Mouse (Mus musculus) adrenal gland, adult 2 months (tissue): ENCODE measurements around the gene Olfr639. TPM values are rescaled to one million over a fixed set of nuclear protein-coding genes. Genes with fewer than 3 reads are reported as not detected.
"Not testable (repeated sequence)": the region's sequence is repeated elsewhere in the genome, so short reads cannot be mapped to it uniquely, and the experiment has no call there.

Experiments
- DNase-seq: peaks from one replicate; pipeline ENCODE4 v3.0.0; 2021
- long read RNA-seq: library from polyadenylated mRNA; stranded (forward); transcript quantifications from one replicate; pipeline ENCODE4 v2.0.0, GENCODE M21; 2021
- polyA plus RNA-seq: library from polyadenylated mRNA; depleted of rRNA; stranded (reverse); fragments of >200 nt; gene quantifications from 2 replicates; pipeline ENCODE4 v1.2.3, GENCODE M21; 2012; rRNA removed
- total RNA-seq, 2 experiments: library from RNA; stranded (reverse); gene quantifications; 2 replicates each; pipeline ENCODE4 v1.2.3; 2021

The Olfr639 gene
- total RNA-seq (not detected), polyA plus RNA-seq (not detected in 2 replicates)
- long read RNA-seq, result 0 reads

DNA sequence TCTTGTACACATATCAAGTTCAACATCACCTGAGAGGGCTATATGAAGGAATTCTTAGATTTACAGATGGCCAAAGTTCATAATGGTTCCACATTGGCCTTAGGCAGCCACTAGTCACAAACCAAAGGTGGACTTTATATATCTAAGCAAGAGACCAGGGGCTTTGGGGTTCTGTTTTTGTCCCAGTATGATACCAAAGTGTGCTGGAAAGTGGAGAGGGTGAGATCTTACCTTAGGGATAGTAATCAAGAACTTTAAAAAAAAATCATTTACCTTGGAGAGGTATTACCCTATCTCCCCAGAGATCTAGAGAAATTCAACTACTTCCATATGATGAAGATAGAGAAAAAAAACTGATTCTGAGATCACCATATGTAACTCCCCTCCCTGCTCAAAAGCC lies at the start of gene Olfr639:
Olfr639 (minus strand) TSS at position 101 of the 400 bp plus-strand sequence.
- no peak for DNase-seq

DNA sequence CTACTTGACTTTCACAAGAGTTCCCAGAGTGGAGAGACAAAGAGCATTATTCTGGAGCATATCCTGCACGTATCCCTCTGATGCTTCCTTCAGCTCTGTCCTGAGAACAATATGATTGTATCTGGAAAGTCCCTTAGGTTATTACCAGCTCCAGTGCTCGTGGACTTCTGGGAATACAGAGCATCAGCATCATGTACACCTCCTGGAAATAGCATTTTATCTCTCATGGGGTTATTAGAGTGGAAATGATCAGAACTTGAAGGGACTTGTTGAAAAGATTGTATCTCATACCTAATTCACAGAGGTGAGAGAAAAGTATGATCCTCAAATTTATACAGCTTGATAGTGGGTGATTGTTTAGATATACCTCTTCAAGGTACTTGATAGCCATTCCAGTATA lies 44.2 kb upstream of the Olfr639 start, which contains the start of gene 4930516K23Rik:
4930516K23Rik (minus strand) TSS at position 101 of the 400 bp plus-strand sequence.
- no peak for DNase-seq

DNA sequence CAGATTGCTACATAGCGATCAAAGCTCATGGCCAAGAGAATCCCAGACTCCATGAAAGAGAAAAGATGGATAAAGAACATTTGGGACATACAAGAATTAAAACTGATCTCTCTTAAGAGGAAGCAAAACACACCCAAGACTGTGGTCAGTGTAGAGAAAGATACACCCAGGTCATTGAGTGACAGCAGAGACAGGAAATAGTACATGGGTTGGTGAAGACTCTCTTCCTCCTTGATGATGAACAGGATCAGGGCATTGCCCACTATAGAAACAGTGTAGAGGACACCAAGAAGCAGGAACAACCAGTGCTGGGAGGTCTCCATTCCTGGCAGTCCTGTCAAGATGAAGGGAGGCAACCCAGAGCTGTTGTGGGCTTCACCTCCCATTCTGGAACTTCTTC lies 42.1 kb upstream of the Olfr639 start:
- DNase-seq, result no peak

GRCm38 (mm10) chr7:104052566-104052965 lies 35.5 kb upstream of the Olfr639 start, which contains the start of gene Olfr642:
Olfr642 (minus strand) TSS chr7:104052666.
- DNase-seq, result no peak

- no peak for DNase-seq
Observed at GRCm38 (mm10) chr7:104050745-104051144, 33.6 kb upstream of the Olfr639 start.

GRCm38 (mm10) chr7:104035145-104035544 lies 18.0 kb upstream of the Olfr639 start, which contains the start of gene Olfr641:
Olfr641 (plus strand) TSS chr7:104035445.
- DNase-seq, result no peak

DNA sequence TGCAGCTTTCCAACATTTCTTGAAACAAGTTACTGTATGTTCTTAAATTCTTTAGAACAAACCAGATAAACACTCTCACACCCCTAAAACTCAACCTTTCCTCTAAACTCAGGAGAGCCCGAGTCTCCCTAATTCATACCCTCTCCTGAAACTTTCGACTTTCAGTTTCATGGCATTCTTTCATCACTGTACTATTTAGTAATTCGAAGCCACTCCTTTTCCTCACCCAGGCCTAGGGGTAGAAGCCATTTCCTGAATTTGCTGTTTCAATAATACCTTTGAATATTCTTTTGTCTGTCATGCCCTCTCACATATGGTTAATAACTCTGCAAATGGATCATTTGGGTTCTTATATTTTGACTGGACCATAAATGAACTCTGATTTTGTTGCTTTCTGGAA lies 9.9 kb upstream of the Olfr639 start:
- no peak for DNase-seq

DNA sequence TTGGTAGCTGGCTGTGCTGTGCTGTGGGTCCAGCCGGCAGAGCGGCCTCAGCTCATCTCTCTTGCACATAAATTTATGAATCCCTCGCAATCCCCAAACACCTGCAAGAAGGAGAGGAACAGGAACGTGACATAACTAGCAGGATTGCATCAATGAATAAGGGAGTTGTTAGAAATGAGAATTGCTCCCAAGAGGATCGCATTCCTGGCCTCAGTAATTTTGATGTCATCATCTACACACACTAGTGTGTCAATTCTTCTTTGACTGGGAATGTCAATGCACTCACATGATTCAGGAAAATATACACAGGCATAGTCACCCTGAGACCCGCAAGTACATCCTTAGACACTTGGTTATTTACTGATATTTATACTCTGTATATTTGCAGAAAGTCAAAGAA lies 8.4 kb upstream of the Olfr639 start, which contains the start of gene Olfr640:
Olfr640 (minus strand) TSS at position 101 of the 400 bp plus-strand sequence.
- no peak for DNase-seq

GRCm38 (mm10) chr7:104021651-104022050 lies 4.5 kb upstream of the Olfr639 start:
- no peak for DNase-seq

- DNase-seq, result no peak
Observed at GRCm38 (mm10) chr7:104018953-104019352, 1.9 kb upstream of the Olfr639 start.

DNA sequence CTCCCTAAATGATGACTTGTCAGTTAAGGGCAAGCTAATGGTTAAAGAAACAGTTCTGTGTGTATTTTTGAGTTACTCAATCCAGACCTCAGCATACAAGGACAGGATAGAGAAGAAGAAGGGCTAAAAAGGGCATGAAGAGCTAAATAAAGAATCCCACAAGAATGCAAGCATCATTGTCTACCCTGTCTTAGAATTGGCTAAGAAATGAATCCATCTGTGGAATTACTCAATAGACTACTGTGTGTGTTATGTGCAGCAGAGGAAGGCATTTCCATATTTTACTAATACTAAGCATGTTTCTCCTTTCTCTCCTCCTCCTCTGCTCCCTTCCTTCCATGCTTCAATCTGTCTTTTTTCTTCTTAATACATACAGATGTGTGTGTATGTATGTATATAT lies 18.0 kb downstream of the Olfr639 start:
- no peak for DNase-seq

DNA sequence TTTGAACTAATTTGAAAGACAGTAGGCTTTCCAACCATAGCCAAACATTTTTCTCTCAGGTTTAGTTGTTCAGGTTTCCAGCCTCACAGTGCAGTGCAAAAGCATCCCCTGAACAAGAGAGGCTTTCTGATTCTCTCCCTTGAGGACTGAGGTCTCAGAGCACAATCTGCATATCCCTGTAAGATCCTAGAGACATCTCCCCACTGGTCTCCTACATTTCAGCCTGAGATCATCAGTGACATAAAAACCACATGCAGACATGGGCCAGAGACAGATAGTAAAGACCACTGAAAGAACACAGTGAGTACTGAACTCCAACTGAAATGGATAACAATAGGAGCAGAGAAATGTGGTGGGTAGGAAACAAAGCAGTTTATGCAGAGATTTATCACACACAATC lies 18.7 kb downstream of the Olfr639 start, which contains the start of gene Olfr638:
Olfr638 (plus strand) TSS at position 301 of the 400 bp plus-strand sequence.
- no peak for DNase-seq

DNA sequence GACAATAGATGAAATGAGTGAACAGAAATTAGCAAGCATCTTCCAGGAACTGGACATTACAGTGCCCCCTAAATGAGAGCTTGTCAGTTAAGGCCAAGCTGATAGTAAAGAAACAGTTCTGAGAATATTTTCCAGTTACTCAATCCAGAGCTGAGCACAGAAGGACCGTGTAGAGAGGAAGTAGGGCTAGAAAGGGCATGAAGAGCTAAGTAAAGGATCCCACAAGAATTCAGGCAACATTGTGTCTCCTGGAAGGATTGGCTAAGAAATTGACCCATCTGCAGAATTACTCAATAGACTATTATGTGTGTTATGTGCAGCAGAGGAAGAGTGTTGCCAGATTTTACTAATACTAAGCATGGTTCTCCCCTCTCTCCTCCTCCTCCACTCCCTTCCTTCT lies 45.3 kb downstream of the Olfr639 start:
- no peak for DNase-seq

- DNase-seq, result no peak
Observed at GRCm38 (mm10) chr7:103970852-103971251, 46.3 kb downstream of the Olfr639 start, which contains the start of gene Olfr635. Olfr635 (plus strand) TSS chr7:103971152.

DNA sequence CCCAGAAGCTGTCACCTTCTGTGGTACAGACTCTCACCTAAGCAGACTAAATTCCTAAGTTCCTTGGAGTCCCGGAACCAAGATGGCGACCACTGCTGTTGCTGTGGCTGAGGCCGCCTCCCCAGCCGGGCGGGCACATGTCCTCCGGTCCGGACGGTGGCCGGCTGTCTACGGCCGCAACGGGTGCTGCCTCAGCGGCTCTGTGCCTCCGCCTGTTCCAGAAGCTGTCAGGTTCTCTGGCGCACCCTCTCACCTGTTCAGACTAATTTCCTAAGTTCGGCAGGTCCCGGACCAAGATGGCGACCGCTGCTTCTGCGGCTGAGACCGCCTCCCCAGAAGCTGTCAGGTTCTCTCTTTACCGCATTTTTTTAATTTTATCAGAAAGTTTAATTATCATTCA lies 50.2 kb downstream of the Olfr639 start:
- not testable (repeated sequence) for DNase-seq

Other genes starting within 250 kb of the Olfr639 start
Only the 30 nearest of the 32 such genes appear.
- gene Olfr67, start 225.5 kb downstream of the Olfr639 start, total RNA-seq, result not detected
- gene Olfr67, start 225.5 kb downstream of the Olfr639 start, polyA plus RNA-seq, result not detected in 2 replicates
- gene Hbb-bt, start 203.3 kb downstream of the Olfr639 start, total RNA-seq, result 100 to 1,000 TPM; 120 to 218 TPM
- gene Hbb-bt, start 203.3 kb downstream of the Olfr639 start, polyA plus RNA-seq, result 48.3 and 61.8 TPM in 2 replicates
- gene Hbb-bs, start 189.2 kb downstream of the Olfr639 start, total RNA-seq, result 1,000 to 10,000 TPM; 1,531 to 2,097 TPM
- 569 and 814 TPM in 2 replicates for gene Hbb-bs, start 189.2 kb downstream of the Olfr639 start, polyA plus RNA-seq
- gene Hbb-bh2, start 176.8 kb downstream of the Olfr639 start, total RNA-seq, result not detected
- gene Hbb-bh2, start 176.8 kb downstream of the Olfr639 start, polyA plus RNA-seq, result not detected in 2 replicates
- gene Hbb-bh1, start 174.1 kb downstream of the Olfr639 start, total RNA-seq, result not detected
- not detected in 2 replicates for gene Hbb-bh1, start 174.1 kb downstream of the Olfr639 start, polyA plus RNA-seq
- gene Hbb-y, start 164.1 kb downstream of the Olfr639 start, total RNA-seq, result not detected
- gene Hbb-y, start 164.1 kb downstream of the Olfr639 start, polyA plus RNA-seq, result not detected in 2 replicates
- gene Olfr66, start 131.1 kb downstream of the Olfr639 start, total RNA-seq, result not detected
- not detected in 2 replicates for gene Olfr66, start 131.1 kb downstream of the Olfr639 start, polyA plus RNA-seq
- gene Olfr64, start 122.8 kb downstream of the Olfr639 start, total RNA-seq, result not detected
- gene Olfr64, start 122.8 kb downstream of the Olfr639 start, polyA plus RNA-seq, result not detected in 2 replicates
- gene Olfr65, start 113.8 kb downstream of the Olfr639 start, total RNA-seq, result not detected
- not detected in 2 replicates for gene Olfr65, start 113.8 kb downstream of the Olfr639 start, polyA plus RNA-seq
- gene Olfr631, start 88.5 kb downstream of the Olfr639 start, total RNA-seq, result not detected
- not detected in 2 replicates for gene Olfr631, start 88.5 kb downstream of the Olfr639 start, polyA plus RNA-seq
- gene Olfr632, start 83.0 kb downstream of the Olfr639 start, total RNA-seq, result not detected
- not detected in 2 replicates for gene Olfr632, start 83.0 kb downstream of the Olfr639 start, polyA plus RNA-seq
- gene Olfr633, start 72.9 kb downstream of the Olfr639 start, total RNA-seq, result not detected
- not detected in 2 replicates for gene Olfr633, start 72.9 kb downstream of the Olfr639 start, polyA plus RNA-seq
- gene Olfr635, start 46.2 kb downstream of the Olfr639 start, total RNA-seq, result not detected
- gene Olfr635, start 46.2 kb downstream of the Olfr639 start, polyA plus RNA-seq, result not detected in 2 replicates
- gene Olfr638, start 18.6 kb downstream of the Olfr639 start, total RNA-seq, result not detected
- not detected in 2 replicates for gene Olfr638, start 18.6 kb downstream of the Olfr639 start, polyA plus RNA-seq
- gene Olfr640, start 8.3 kb upstream of the Olfr639 start, total RNA-seq, result not detected
- gene Olfr640, start 8.3 kb upstream of the Olfr639 start, polyA plus RNA-seq, result not detected in 2 replicates
- gene Olfr641, start 18.1 kb upstream of the Olfr639 start, total RNA-seq, result not detected
- not detected in 2 replicates for gene Olfr641, start 18.1 kb upstream of the Olfr639 start, polyA plus RNA-seq
- gene Olfr642, start 35.4 kb upstream of the Olfr639 start, total RNA-seq, result not detected
- gene Olfr642, start 35.4 kb upstream of the Olfr639 start, polyA plus RNA-seq, result not detected in 2 replicates
- not detected for gene 4930516K23Rik, start 44.1 kb upstream of the Olfr639 start, total RNA-seq
- gene 4930516K23Rik, start 44.1 kb upstream of the Olfr639 start, polyA plus RNA-seq, result not detected in 2 replicates
- gene Olfr644, start 54.6 kb upstream of the Olfr639 start, total RNA-seq, result not detected
- not detected in 2 replicates for gene Olfr644, start 54.6 kb upstream of the Olfr639 start, polyA plus RNA-seq
- gene Olfr645, start 68.2 kb upstream of the Olfr639 start, total RNA-seq, result not detected
- gene Olfr645, start 68.2 kb upstream of the Olfr639 start, polyA plus RNA-seq, result not detected in 2 replicates
- not detected for gene Olfr646, start 87.6 kb upstream of the Olfr639 start, total RNA-seq
- gene Olfr646, start 87.6 kb upstream of the Olfr639 start, polyA plus RNA-seq, result not detected in 2 replicates
- gene Ubqln5, start 112.5 kb upstream of the Olfr639 start, total RNA-seq, result not detected
- gene Ubqln5, start 112.5 kb upstream of the Olfr639 start, polyA plus RNA-seq, result not detected in 2 replicates
- gene Olfr643, start 120.1 kb upstream of the Olfr639 start, total RNA-seq, result not detected
- not detected in 2 replicates for gene Olfr643, start 120.1 kb upstream of the Olfr639 start, polyA plus RNA-seq
- not detected for gene Ubqln3, start 126.0 kb upstream of the Olfr639 start, total RNA-seq
- not detected in 2 replicates for gene Ubqln3, start 126.0 kb upstream of the Olfr639 start, polyA plus RNA-seq
- gene Ubqlnl, start 133.3 kb upstream of the Olfr639 start, total RNA-seq, result not detected
- gene Ubqlnl, start 133.3 kb upstream of the Olfr639 start, polyA plus RNA-seq, result not detected in 2 replicates
- not detected for gene Olfm5, start 147.5 kb upstream of the Olfr639 start, total RNA-seq
- not detected in 2 replicates for gene Olfm5, start 147.5 kb upstream of the Olfr639 start, polyA plus RNA-seq
- gene Olfr648, start 166.1 kb upstream of the Olfr639 start, total RNA-seq, result not detected
- 0.04 TPM in 1 of 2 replicates, not detected in the other for gene Olfr648, start 166.1 kb upstream of the Olfr639 start, polyA plus RNA-seq
- gene Olfr649, start 178.7 kb upstream of the Olfr639 start, total RNA-seq, result not detected
- not detected in 2 replicates for gene Olfr649, start 178.7 kb upstream of the Olfr639 start, polyA plus RNA-seq
- gene Trim6, start 201.5 kb upstream of the Olfr639 start, total RNA-seq, result under 1 TPM; 0.12 to 0.66 TPM
- 0.09 and 0.36 TPM in 2 replicates for gene Trim6, start 201.5 kb upstream of the Olfr639 start, polyA plus RNA-seq
- gene Trim34a, start 227.2 kb upstream of the Olfr639 start, total RNA-seq, result 1 to 10 TPM; 6.5 to 6.8 TPM
- 4.0 and 4.6 TPM in 2 replicates for gene Trim34a, start 227.2 kb upstream of the Olfr639 start, polyA plus RNA-seq